Mouse (Mus musculus): ENCODE measurements at regions not wholly inside any gene's neighbourhood (a gene's known extent, or its start where the extent isn't known, plus 50 kb on each side); places are given as distances from the start of the nearest gene placed in this dataset.
"Not testable (repeated sequence)": the region's sequence is repeated elsewhere in the genome, so short reads cannot be mapped to it uniquely, and the experiment has no call there.

- H3K9ac ChIP-seq (ENCODE audit: low read length) = no peak overlapping the region
- no peaks in the 10 kb centered on the region for H3K27me3 ChIP-seq (ENCODE audit: control insufficient read depth, insufficient read depth, low read length)
- H3K27ac ChIP-seq (ENCODE audit: low read length) = no peak overlapping the region
- 86% methylated on average over 3 of the region's 3 CpGs for WGBS
- no peak overlapping the region for H3K4me2 ChIP-seq (ENCODE audit: low read depth, low read length)
- no peak overlapping the region for H3K4me3 ChIP-seq (replicated peaks; ENCODE audit: low read length)
- no peak for ATAC-seq (ENCODE audit: insufficient read depth, low FRiP score)
- no peaks in the 10 kb centered on the region for H3K9me3 ChIP-seq (replicated peaks; ENCODE audit: control insufficient read depth, low read length)
- H3K36me3 ChIP-seq (ENCODE audit: control insufficient read depth, insufficient read depth, low read length) = no peaks in the 10 kb centered on the region
- no peaks in the 10 kb centered on the region; the same call in none of the 2 replicates for H3K4me1 ChIP-seq (ENCODE audit: control insufficient read depth, insufficient read depth, low read length)
Measured at GRCm38 (mm10) chr8:126819261-126819660, 126.4 kb downstream of the Tomm20 start.

GRCm38 (mm10) chr8:126816155-126816554 lies 129.5 kb downstream of the Tomm20 start:
- 75% methylated on average over 3 of the region's 3 CpGs for WGBS
- no peak overlapping the region for H3K4me3 ChIP-seq (replicated peaks; ENCODE audit: low read length)
- H3K4me2 ChIP-seq (ENCODE audit: low read depth, low read length) = no peak overlapping the region
- H3K4me1 ChIP-seq (ENCODE audit: control insufficient read depth, insufficient read depth, low read length) = no peaks in the 10 kb centered on the region; the same call in 1 of the 2 replicates
- H3K27me3 ChIP-seq (ENCODE audit: control insufficient read depth, insufficient read depth, low read length) = no peaks in the 10 kb centered on the region
- H3K9me3 ChIP-seq (replicated peaks; ENCODE audit: control insufficient read depth, low read length) = peaks cover 9% of the 10 kb centered on the region
- no peaks in the 10 kb centered on the region for H3K36me3 ChIP-seq (ENCODE audit: control insufficient read depth, insufficient read depth, low read length)
- no peak overlapping the region for H3K27ac ChIP-seq (ENCODE audit: low read length)
- ATAC-seq (ENCODE audit: insufficient read depth, low FRiP score) = no peak
- H3K9ac ChIP-seq (ENCODE audit: low read length) = no peak overlapping the region

- Histone ChIP-seq H3K4me2 (ENCODE audit: low read depth, low read length) (no peak overlapping the region), H3K27ac (ENCODE audit: low read length) (no peak overlapping the region), H3K4me3 (replicated peaks; ENCODE audit: low read length) (no peak overlapping the region), H3K4me1 (ENCODE audit: control insufficient read depth, insufficient read depth, low read length) (no peaks in the 10 kb centered on the region), H3K9me3 (replicated peaks; ENCODE audit: control insufficient read depth, low read length) (peaks cover 9% of the 10 kb centered on the region), H3K9ac (ENCODE audit: low read length) (no peak overlapping the region), H3K36me3 (ENCODE audit: control insufficient read depth, insufficient read depth, low read length) (no peaks in the 10 kb centered on the region), H3K27me3 (ENCODE audit: control insufficient read depth, insufficient read depth, low read length) (no peaks in the 10 kb centered on the region)
- no peak for ATAC-seq (ENCODE audit: insufficient read depth, low FRiP score)
- 74% methylated on average over 4 of the region's 4 CpGs for WGBS
Measured at GRCm38 (mm10) chr8:126814427-126814826, 131.2 kb downstream of the Tomm20 start.

GRCm38 (mm10) chr8:126813621-126814020 lies 132.0 kb downstream of the Tomm20 start:
- Histone ChIP-seq H3K27ac (ENCODE audit: low read length) (no peak overlapping the region), H3K4me1 (ENCODE audit: control insufficient read depth, insufficient read depth, low read length) (no peaks in the 10 kb centered on the region), H3K27me3 (ENCODE audit: control insufficient read depth, insufficient read depth, low read length) (no peaks in the 10 kb centered on the region), H3K4me2 (ENCODE audit: low read depth, low read length) (no peak overlapping the region), H3K9me3 (replicated peaks; ENCODE audit: control insufficient read depth, low read length) (peaks cover 9% of the 10 kb centered on the region), H3K9ac (ENCODE audit: low read length) (no peak overlapping the region), H3K4me3 (replicated peaks; ENCODE audit: low read length) (no peak overlapping the region), H3K36me3 (ENCODE audit: control insufficient read depth, insufficient read depth, low read length) (no peaks in the 10 kb centered on the region)
- WGBS = 78% methylated on average over 4 of the region's 4 CpGs
- ATAC-seq (ENCODE audit: insufficient read depth, low FRiP score) = no peak

- no peaks in the 10 kb centered on the region for H3K4me1 ChIP-seq (ENCODE audit: control insufficient read depth, insufficient read depth, low read length)
- WGBS = 91% methylated on average over 5 of the region's 5 CpGs
- H3K27ac ChIP-seq (ENCODE audit: low read length) = no peak overlapping the region
- ATAC-seq (ENCODE audit: insufficient read depth, low FRiP score) = no peak
- H3K36me3 ChIP-seq (ENCODE audit: control insufficient read depth, insufficient read depth, low read length) = no peaks in the 10 kb centered on the region
- H3K9me3 ChIP-seq (replicated peaks; ENCODE audit: control insufficient read depth, low read length) = peaks cover 9% of the 10 kb centered on the region
- H3K4me2 ChIP-seq (ENCODE audit: low read depth, low read length) = no peak overlapping the region
- H3K27me3 ChIP-seq (ENCODE audit: control insufficient read depth, insufficient read depth, low read length) = no peaks in the 10 kb centered on the region
- H3K4me3 ChIP-seq (replicated peaks; ENCODE audit: low read length) = no peak overlapping the region
- no peak overlapping the region for H3K9ac ChIP-seq (ENCODE audit: low read length)
Measured at GRCm38 (mm10) chr8:126812777-126813176, 132.9 kb downstream of the Tomm20 start.

GRCm38 (mm10) chr8:126811358-126811757 lies 134.3 kb downstream of the Tomm20 start:
- WGBS = 59% methylated on average over 2 of the region's 2 CpGs
- H3K4me2 ChIP-seq (ENCODE audit: low read depth, low read length); H3K9me3 ChIP-seq (replicated peaks; ENCODE audit: control insufficient read depth, low read length); H3K27me3 ChIP-seq (ENCODE audit: control insufficient read depth, insufficient read depth, low read length); ATAC-seq (ENCODE audit: insufficient read depth, low FRiP score); H3K9ac ChIP-seq (ENCODE audit: low read length); H3K27ac ChIP-seq (ENCODE audit: low read length); H3K4me1 ChIP-seq (ENCODE audit: control insufficient read depth, insufficient read depth, low read length); H3K36me3 ChIP-seq (ENCODE audit: control insufficient read depth, insufficient read depth, low read length); H3K4me3 ChIP-seq (replicated peaks; ENCODE audit: low read length): not testable (repeated sequence)

GRCm38 (mm10) chr8:126810516-126810915 lies 135.1 kb downstream of the Tomm20 start:
- Histone ChIP-seq H3K36me3 (ENCODE audit: control insufficient read depth, insufficient read depth, low read length) (no peaks in the 10 kb centered on the region), H3K9ac (ENCODE audit: low read length) (no peak overlapping the region), H3K4me3 (replicated peaks; ENCODE audit: low read length) (no peak overlapping the region), H3K9me3 (replicated peaks; ENCODE audit: control insufficient read depth, low read length) (peaks cover 9% of the 10 kb centered on the region), H3K4me1 (ENCODE audit: control insufficient read depth, insufficient read depth, low read length) (peaks cover 6% of the 10 kb centered on the region; the same call in 1 of the 2 replicates), H3K4me2 (ENCODE audit: low read depth, low read length) (no peak overlapping the region), H3K27me3 (ENCODE audit: control insufficient read depth, insufficient read depth, low read length) (no peaks in the 10 kb centered on the region), H3K27ac (ENCODE audit: low read length) (no peak overlapping the region)
- ATAC-seq (ENCODE audit: insufficient read depth, low FRiP score) = no peak
- WGBS = 88% methylated on average over 5 of the region's 5 CpGs

- H3K4me2 ChIP-seq (ENCODE audit: low read depth, low read length) = no peak overlapping the region
- no peak overlapping the region for H3K9ac ChIP-seq (ENCODE audit: low read length)
- H3K9me3 ChIP-seq (replicated peaks; ENCODE audit: control insufficient read depth, low read length) = peaks cover 9% of the 10 kb centered on the region
- H3K4me1 ChIP-seq (ENCODE audit: control insufficient read depth, insufficient read depth, low read length) = peaks cover 6% of the 10 kb centered on the region; the same call in 1 of the 2 replicates
- no peak overlapping the region for H3K27ac ChIP-seq (ENCODE audit: low read length)
- H3K27me3 ChIP-seq (ENCODE audit: control insufficient read depth, insufficient read depth, low read length) = no peaks in the 10 kb centered on the region
- H3K36me3 ChIP-seq (ENCODE audit: control insufficient read depth, insufficient read depth, low read length) = no peaks in the 10 kb centered on the region
- ATAC-seq (ENCODE audit: insufficient read depth, low FRiP score) = no peak
- H3K4me3 ChIP-seq (replicated peaks; ENCODE audit: low read length) = no peak overlapping the region
- WGBS = 89% methylated on average over 1 of the region's 1 CpGs
Measured at GRCm38 (mm10) chr8:126809321-126809720, 136.3 kb downstream of the Tomm20 start.

- ATAC-seq (ENCODE audit: insufficient read depth, low FRiP score) = no peak
- Histone ChIP-seq H3K4me2 (ENCODE audit: low read depth, low read length) (no peak overlapping the region), H3K27ac (ENCODE audit: low read length) (no peak overlapping the region), H3K4me1 (ENCODE audit: control insufficient read depth, insufficient read depth, low read length) (peaks cover 6% of the 10 kb centered on the region; the same call in 1 of the 2 replicates), H3K4me3 (replicated peaks; ENCODE audit: low read length) (no peak overlapping the region), H3K9ac (ENCODE audit: low read length) (no peak overlapping the region), H3K9me3 (replicated peaks; ENCODE audit: control insufficient read depth, low read length) (peaks cover 9% of the 10 kb centered on the region), H3K27me3 (ENCODE audit: control insufficient read depth, insufficient read depth, low read length) (no peaks in the 10 kb centered on the region), H3K36me3 (ENCODE audit: control insufficient read depth, insufficient read depth, low read length) (no peaks in the 10 kb centered on the region)
- 90% methylated on average over 4 of the region's 4 CpGs for WGBS
Measured at GRCm38 (mm10) chr8:126808496-126808895, 137.1 kb downstream of the Tomm20 start.
